Mouse (Mus musculus) heart, postnatal 10 days (tissue): Measurements from ENCODE around the gene Cfap298. TPM values are rescaled to one million over a fixed set of nuclear protein-coding genes. Genes with fewer than 3 reads are reported as not detected.
A peak's percentile ranks its signal among the peaks of the same experiment; 100 is the strongest.

ENCODE experiments used
- DNase-seq, 2 experiments: peaks; one replicate each; pipeline ENCODE4 v3.0.0; 2021
- intact Hi-C: fragments of 180-260 bp; cut with DNase I; formaldehyde crosslinking; loops from one replicate; pipeline ENCODE4 v1.15.1; 2025
- total RNA-seq, 2 experiments: library from RNA; stranded (reverse); gene quantifications; 2 replicates each; pipeline ENCODE4 v1.2.3; 2021

The Cfap298 gene
- total RNA-seq, 2 experiments from 2014 or later = 29.3 to 34.5 TPM

DNA sequence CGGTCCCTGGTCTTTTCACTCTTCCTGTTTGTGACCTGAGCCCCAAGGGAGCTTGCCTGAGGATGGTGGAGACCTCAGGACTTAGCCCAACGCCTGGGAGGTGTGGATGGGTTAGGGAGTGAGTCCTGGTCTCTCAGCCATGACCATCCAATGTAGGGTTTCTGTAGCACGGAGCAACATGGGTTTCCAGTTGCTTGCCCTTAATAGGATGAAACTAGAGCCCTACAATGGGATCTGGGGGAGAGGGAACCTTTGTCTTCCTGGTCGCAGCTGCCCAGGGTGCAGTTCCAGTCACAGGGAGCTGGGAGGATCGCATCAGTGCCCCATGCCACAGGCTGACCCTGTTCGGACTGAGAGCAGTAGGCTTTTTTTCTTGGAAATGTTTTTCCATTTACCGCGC lies 17.8 kb downstream of the Cfap298 start:
- intact Hi-C loops = no loop called here
- no peak for DNase-seq

DNA sequence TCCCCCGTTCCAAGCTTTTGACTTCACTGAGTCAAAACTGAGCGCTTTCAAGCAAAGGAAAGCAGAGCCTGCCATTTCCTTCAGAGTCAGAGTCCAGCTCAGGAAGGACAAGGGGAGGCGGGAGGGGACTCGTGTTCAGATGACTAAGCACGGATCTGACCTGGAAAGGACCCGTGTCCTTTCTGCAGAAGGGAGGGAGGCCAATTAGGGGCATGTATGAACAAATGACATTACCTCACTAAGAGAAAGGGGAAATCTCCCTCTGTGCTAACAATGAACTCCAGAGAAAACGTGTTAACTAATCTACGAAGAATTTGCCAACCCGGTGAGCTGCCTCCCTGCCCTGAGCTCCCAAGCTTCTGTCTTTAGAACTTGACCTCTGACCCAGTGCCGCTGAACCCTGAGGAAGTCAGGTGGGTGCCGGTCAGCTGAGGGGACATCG lies 18.9 kb downstream of the Cfap298 start:
- intact Hi-C loops = no loop called here
- DNase-seq = peak; percentile 59 to 65

DNA sequence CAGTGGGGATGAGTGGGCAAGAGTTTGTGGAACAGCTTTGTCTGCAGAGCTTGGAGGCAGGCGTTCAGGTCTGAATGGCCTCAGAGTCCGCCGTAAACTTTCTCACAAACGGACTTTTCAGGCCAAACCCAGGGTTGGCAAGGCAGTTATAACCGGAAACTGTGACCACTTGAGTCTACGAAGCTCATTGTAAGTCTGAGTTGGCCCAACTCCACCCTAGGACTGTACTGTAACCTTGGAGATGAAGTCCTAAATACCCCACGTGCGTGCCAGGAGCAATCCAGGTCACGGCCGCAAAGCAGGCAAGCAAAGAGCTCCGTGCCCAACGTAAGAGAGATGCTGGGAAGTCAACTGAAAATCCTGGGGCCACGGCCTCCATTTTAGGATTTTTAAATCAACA lies 23.1 kb downstream of the Cfap298 start:
- intact Hi-C loops = no loop called here
- peak; percentile 41 to 56 for DNase-seq

DNA sequence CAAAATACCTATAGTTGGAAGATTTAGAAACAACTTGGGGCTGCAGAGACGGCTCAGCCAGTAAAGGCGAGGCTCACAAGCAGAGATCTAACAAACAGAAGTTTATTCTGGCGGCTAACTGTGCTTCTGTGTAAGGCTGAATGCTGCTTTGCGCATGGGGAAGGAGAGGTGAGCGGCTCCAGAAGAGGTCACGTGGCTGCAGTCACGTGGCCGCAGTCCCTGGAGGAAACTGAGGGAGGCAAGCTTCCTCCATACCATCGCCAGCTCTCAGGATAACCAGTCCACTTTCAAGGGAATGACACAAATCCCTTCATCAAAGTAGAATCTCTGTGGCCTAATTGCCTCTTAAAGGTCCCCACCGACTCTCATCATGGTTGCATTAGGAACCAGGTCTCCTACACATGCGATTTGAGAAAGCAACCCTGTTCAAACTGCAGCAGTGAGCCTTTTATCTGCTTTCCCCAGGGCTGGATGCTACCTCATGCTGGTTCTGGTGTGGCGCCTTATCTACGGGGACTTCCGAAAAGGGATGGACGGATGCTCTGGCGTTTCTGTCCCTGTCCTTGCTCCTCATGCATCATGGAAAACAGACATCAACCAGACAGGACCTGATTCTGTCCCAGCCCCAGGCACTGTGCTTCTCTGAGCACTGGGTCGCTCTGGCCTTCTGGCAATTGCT lies 23.9 kb downstream of the Cfap298 start:
- DNase-seq = peak in 1 of 2 experiments; percentile 36
- intact Hi-C loops = no loop called here

DNA sequence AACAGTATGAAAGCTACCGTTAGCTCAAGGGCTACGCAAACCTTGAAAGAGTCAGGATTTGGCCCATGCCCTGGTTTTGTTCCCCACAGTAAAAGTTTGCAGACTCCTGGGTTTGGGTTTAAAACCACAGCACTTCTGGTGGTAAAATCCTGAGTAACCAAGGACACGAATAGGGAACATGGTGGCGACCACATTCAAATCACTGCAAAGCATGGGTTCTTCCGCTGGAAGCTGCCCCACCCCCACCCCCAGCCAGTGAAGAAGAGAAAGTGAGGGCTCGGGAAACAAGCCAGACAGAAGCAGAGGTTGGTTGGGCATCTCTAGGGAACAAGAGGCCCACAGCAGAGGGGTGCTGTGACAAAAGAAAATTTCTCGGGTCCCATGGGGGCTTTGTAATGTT lies 27.7 kb downstream of the Cfap298 start:
- DNase-seq = no peak
- intact Hi-C loops = no loop called here

DNA sequence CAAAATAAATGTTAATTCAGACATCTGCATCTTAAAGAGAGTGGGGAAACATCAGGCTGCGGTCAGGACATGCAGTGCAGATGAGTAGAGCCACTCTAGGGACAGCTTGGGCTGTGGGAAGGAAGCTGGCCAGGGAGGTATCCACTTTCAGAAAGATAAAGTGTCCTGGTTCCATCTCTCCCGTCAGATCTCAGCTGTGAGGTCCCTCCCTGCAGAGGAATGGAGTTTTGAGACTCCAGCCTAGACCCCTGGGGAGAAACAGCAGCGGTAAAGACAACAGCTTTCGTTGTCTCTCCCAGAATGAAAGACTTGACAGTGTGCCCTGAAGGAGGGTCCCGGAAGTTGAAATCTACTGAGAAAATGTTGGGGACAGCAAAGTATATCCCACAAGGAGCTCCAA lies 31.6 kb downstream of the Cfap298 start:
- intact Hi-C loops = no loop called here
- DNase-seq = no peak

DNA sequence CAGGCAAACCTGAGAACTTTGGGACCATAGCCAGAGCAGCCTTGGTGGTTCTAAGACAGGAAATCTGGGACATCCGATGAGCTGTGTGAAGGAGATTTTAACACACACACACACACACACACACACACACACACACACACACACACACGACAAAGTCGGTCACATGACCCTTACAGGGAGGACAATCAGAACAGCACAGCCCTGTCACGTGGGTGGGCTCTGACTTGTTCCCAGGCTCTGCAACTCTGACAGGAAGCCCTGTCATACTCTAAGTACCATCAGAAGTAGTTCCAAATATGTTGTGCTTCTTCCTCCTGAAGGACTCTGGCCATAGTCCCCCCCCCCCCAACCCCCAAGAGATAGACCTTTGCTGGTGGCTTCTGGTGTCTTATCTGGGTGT lies 33.5 kb downstream of the Cfap298 start:
- intact Hi-C loops = no loop called here
- peak; percentile 28 to 36 for DNase-seq

DNA sequence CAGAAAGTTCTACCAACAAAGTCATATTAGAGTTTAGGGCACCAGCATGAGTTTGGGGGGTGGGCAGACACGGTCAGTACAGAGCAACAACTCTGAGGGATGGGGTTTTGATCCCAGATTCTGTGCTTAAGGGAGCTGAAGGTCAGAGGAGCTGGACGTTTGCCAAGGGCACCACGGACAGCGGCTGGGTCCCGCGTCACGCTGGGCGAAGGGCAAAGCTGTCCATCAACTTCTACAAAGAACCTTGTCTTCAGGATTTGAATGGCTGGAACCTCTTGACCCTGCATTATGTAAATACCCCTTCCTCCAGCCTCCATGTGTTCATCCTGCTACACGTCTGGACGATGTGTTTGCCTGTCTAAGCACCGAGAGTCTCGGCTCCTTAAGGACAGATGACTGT lies 35.4 kb downstream of the Cfap298 start:
- intact Hi-C loops = no loop called here
- DNase-seq = peak in 1 of 2 experiments; percentile 46

DNA sequence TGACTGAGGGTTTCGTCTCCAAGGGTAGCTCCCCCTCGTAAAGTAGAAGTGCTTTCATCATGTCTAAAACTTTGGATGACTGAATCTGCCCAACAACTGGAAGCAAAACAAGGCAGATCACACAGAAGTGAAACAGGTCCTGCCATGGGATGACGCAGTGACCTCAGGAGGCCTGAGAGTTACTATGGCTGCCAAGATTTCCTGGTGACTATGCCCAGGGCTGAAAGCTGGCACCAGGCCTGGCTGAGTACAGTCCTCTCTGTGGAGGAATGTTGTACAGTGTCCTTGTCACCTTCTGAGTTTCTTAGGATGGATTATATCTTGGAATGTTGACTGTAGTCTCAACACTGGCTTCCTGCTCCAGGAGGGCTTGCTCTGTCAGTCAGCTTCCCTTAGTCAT lies 37.3 kb downstream of the Cfap298 start:
- DNase-seq = peak; percentile 84 to 86
- intact Hi-C loops = no loop called here

DNA sequence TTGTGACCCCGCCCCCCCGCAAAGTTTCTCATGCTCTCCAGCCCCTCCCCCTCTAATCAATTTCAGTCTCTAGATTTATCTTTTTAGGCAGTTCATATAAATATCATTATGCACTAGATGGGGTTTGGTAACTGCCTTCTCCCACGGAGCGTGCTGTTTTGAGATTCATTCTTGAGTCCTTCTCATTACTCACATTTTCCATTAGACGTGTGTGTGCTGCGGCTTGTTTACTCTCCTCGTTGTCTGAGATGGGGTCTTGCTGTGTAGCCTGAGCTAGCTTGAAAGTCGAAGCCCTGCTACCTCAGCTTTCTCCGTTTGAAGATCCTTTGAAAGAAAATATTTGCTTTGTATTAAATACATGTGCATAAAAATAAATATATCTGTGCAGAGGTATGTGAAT lies 41.1 kb downstream of the Cfap298 start:
- intact Hi-C loops = no loop called here
- DNase-seq = no peak

DNA sequence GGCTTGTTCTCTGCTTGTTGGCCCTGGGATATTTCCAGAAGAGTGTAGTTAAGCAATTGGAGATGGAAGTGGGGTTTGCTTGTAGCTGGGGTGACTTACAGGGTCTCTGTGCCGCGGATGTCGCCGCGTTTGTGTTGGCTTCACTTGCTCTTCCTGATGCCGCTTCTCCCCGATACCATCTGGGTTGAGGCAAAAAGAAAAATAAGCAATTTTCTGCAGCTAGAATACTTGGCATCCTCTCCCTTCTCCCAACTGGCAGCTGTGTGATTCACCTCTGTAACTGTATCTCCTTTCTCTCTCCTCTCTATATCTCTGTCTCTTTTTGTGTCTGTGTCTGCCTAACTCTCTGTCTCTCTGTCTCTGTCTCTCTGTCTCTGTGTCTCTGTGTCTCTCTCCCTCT lies 41.9 kb downstream of the Cfap298 start:
- intact Hi-C loops = no loop called here
- DNase-seq = no peak

DNA sequence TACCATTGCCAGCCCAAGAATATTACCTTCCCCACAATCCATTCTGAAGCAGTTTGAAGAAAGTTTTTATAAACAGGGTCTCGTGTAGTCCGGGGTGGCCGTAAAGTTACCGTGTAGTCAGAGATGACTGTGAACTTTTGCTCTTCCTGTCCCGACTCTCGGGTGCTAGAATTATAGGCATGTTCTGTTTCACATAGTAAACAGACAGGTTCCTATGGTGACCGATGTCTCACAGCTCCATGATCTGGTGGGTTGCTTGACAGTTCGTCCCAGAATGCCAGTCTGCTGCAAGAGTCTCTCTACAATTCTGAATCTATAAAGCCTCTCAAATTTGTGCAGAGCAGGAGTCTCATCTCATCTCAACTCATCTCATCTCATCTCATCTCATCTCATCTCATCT lies 42.8 kb downstream of the Cfap298 start:
- intact Hi-C loops = no loop called here
- DNase-seq = no peak

DNA sequence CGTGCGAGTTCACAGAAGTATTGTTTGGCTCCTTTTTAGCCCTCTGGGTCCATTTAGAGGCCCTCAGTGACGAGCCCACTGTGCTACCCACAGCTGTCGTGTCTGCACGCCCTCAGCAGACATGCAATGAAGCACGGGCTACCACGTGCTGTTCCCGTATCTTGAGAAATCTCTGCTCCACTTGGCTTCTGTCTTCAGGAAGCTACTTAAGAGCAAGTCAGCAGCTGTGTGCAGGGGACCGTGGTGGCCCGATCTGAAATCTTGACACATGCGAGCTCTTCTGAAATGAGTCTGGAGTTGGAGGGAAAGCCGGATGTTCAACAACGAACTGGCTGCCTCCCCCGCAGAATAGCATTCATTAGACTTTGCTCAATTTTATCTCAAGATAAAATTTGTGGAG lies 43.3 kb downstream of the Cfap298 start:
- DNase-seq = peak; percentile 39 to 47

DNA sequence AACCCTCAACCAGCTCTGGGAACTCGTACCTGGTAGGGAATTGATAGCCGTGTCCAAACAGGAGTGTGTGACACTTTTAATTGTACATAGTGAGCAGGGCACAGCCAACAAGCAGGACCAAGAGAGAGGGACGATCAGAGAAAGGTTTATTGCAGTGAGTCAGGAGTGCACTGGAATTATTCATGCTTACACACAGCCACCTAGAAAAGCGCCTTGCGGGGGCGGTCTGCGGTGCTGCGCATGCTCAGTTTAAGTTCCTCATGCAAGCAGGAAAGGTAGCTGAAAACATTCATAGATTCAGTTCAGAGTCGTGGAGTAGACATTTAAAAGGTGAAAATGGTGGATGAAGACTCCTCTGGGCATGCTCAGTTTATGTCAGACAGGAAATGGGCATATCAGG lies 44.2 kb downstream of the Cfap298 start:
- no peak for DNase-seq
- intact Hi-C loops = no loop called here

More for the DNA sequence above, 43.3 kb downstream of the Cfap298 start:
- intact Hi-C loops = no loop called here

DNA sequence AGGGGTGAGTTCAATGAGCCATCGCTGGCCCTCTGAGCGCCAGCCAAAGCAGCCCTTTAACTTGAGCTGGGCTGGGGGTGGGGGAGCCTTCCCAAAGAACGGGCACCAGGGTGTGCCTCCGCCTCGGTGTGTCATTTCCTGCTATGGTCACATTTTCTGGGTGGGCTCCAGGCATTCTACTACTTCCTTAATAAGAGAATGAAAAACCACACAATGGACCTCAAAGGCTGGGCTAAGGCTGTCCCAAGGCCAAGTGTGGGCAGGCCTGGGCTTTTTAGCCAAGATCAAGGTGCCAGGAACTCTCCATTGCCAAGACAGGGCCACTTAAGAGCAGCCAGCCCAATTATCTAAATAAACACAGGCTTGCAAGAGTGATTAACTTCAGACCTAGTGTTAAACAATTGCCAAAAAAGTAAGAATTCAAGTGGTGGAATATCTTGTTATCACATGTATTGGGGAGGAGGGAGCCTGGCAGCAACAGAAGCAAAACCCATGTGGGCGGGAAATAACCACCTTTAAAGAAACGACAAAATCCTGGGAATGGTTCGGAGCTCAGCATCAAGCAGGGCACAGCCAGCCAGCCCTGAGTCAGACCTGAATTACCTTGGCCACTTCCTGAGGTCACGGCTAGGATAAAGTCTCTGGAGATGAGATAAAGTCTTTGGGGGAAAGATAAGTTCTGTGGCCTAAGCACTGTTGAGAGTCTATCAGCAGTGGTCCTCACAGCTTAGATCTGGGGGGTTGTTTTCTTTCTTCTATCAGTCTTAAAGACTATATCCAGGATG lies 48.9 kb downstream of the Cfap298 start:
- intact Hi-C loops = no loop called here
- peak; percentile 54 to 56 for DNase-seq

DNA sequence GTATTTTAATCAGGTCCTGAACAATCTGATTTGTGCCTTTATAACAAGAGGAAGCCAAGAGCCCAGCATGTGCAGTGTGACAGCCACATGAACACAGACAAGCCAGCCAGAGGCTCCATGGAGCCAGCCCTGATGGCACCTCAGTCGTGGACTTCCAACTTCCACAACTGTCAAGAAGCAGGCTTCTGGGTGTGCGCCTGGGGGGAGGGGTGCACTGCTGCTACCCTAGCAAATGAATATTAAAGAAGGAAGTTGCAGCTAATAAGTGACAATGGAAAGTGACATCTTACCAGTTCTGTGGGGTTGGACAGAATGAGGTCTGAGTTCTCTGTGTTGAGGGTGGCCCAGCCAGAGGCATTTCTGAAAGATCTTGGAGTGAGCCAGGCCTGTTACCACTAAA lies 49.6 kb downstream of the Cfap298 start:
- DNase-seq = no peak
- intact Hi-C loops = no loop called here

DNA sequence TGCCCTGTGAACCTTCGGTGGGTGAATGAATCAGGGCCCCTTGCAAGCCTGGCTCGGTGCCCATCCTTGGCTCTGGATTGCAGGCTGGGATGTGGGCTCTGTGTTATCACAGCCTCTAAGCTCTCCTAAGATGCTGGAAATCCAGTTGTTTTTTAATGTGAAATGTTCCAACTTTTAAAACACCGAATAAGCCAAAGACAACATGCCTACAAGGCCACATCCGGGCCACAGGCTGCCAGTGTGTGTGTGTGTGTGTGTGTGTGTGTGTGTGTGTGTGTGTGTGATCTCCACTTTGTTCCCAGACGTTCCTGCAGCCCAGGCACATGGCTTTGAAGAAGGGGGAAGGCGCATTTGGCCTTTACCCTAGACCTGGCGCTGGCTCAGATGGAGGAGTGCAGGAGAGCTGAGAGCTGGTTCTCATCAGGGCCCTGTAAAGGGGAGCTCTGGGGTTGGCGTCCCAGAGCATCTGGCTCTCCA lies 52.4 kb downstream of the Cfap298 start:
- intact Hi-C loops = no loop called here
- DNase-seq = peak; percentile 40 to 58

DNA sequence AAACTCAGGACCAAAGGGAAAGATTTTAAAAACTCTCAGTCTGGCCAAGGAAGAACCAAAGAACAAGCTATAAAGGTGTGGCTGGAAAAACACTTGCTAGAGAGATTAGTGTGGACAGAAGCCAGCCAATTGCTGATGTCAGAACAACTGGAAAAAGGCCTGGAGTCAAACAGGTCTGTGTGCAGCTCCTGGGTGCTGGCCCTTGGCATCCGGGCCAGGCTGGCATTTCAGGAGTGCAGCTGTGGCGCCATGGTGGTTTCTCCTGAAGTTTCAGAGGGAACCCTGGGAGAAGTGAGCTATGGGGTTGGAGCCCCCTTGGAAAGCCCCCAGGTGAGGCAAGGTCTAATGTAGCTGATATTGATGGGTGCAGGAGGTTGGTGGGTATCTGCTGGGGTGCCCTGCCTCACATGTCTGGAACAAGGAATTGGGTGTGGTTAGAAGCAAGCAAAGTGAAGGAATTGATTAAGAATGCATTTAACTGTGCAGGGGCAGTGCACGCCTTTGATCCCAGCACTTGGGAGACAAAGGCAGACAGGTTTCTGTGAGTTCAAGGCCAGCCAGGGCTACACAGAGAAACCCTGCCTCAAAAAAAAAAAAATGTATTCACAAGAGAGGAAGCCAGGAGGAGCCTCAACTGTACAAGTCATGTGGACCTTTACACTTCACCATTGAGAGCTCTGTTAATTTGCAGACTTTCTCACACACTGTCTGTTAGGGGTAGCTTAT lies 56.6 kb downstream of the Cfap298 start:
- intact Hi-C loops = no loop called here
- DNase-seq = no peak
